Mouse (Mus musculus): ENCODE data around the gene Trmt112.
A peak's percentile ranks its signal among the peaks of the same experiment; 100 is the strongest.

Gene Trmt112

GRCm38 (mm10) chr19:6909021-6909420 is 477 bp upstream of the Trmt112 start:
- peak; percentile 53 for DNase-seq (ENCODE audit: low read depth)

- peak; percentile 75 for DNase-seq (ENCODE audit: low read depth)
Measured at GRCm38 (mm10) chr19:6910306-6910705, 808 bp downstream of the Trmt112 start.

- no peak for DNase-seq (ENCODE audit: low read depth)
Measured at GRCm38 (mm10) chr19:6911101-6912074, 1.9 kb downstream of the Trmt112 start.

- DNase-seq (ENCODE audit: low read depth) = no peak
Measured at GRCm38 (mm10) chr19:6912205-6912970, 2.9 kb downstream of the Trmt112 start.

- DNase-seq (ENCODE audit: low read depth) = no peak
Measured at GRCm38 (mm10) chr19:6913036-6913435, 3.5 kb downstream of the Trmt112 start.

- DNase-seq (ENCODE audit: low read depth) = no peak
Measured at GRCm38 (mm10) chr19:6913991-6914390, 4.5 kb downstream of the Trmt112 start.

- no peak for DNase-seq (ENCODE audit: low read depth)
Measured at GRCm38 (mm10) chr19:6914540-6914939, 5.0 kb downstream of the Trmt112 start.

GRCm38 (mm10) chr19:6915276-6915675 is 5.8 kb downstream of the Trmt112 start:
- DNase-seq (ENCODE audit: low read depth) = no peak

- DNase-seq (ENCODE audit: low read depth) = no peak
Measured at GRCm38 (mm10) chr19:6916496-6916895, 7.0 kb downstream of the Trmt112 start.

- DNase-seq (ENCODE audit: low read depth) = no peak
Measured at GRCm38 (mm10) chr19:6918321-6918720, 8.8 kb downstream of the Trmt112 start.

- DNase-seq (ENCODE audit: low read depth) = no peak
Measured at GRCm38 (mm10) chr19:6919431-6919830, 9.9 kb downstream of the Trmt112 start.

GRCm38 (mm10) chr19:6919876-6920740 is 10.6 kb downstream of the Trmt112 start:
- peak; percentile 69 for DNase-seq (ENCODE audit: low read depth)

GRCm38 (mm10) chr19:6920741-6921636 is 11.5 kb downstream of the Trmt112 start:
- peak; percentile 41 for DNase-seq (ENCODE audit: low read depth)

GRCm38 (mm10) chr19:6921647-6922567 is 12.4 kb downstream of the Trmt112 start, which contains the start of gene Esrra:
Gene Esrra, minus strand, starts transcription at chr19:6921813.
- DNase-seq (ENCODE audit: low read depth) = peak; percentile 100

GRCm38 (mm10) chr19:6922901-6923735 is 13.6 kb downstream of the Trmt112 start:
- DNase-seq (ENCODE audit: low read depth) = no peak

- DNase-seq (ENCODE audit: low read depth) = peak; percentile 92
Measured at GRCm38 (mm10) chr19:6924461-6925306, 15.2 kb downstream of the Trmt112 start.

GRCm38 (mm10) chr19:6925307-6925573 is 15.7 kb downstream of the Trmt112 start, which contains the start of gene Catsperz:
Gene Catsperz, minus strand, starts transcription at chr19:6925380.
- no peak for DNase-seq (ENCODE audit: low read depth)

Data from NIH3T3 (cell line).